Mouse (Mus musculus) myocyte (in vitro differentiated cells): ENCODE measurements around the gene Dnaaf2. TPM values are rescaled to one million over a fixed set of nuclear protein-coding genes. Genes with fewer than 3 reads are reported as not detected.

ENCODE experiments used
- H3K27me3 ChIP-seq: one replicate; pipeline ENCODE4 v1.6.1; 2011; ENCODE audit not compliant: control insufficient read depth, insufficient read depth, insufficient read length
- H3K36me3 ChIP-seq: one replicate; pipeline ENCODE4 v1.6.1; 2011; ENCODE audit not compliant: control insufficient read depth, insufficient read depth
- H3K4me2 ChIP-seq: one replicate; pipeline ENCODE4 v1.6.1; 2011; ENCODE audit warnings: low read depth, control low read depth
- H3K4me3 ChIP-seq: one replicate; pipeline ENCODE4 v1.5.1; 2011; ENCODE audit warnings: mild to moderate bottlenecking, control low read depth, moderate library complexity
- H3K79me2 ChIP-seq: one replicate; pipeline ENCODE4 v1.6.1; 2011; ENCODE audit not compliant: control insufficient read depth, insufficient read depth
- H3ac ChIP-seq: one replicate; pipeline ENCODE4 v1.6.1; 2011; ENCODE audit not compliant: control insufficient read depth, insufficient read length
- CEBPB ChIP-seq: IDR thresholded peaks from 2 replicates; pipeline ENCODE4 v1.6.1; 2011; ENCODE audit warnings: mild to moderate bottlenecking, moderate library complexity; ENCODE audit not compliant: poor library complexity, insufficient read depth, severe bottlenecking
- E2F4 ChIP-seq: IDR thresholded peaks from one replicate; pipeline ENCODE4 v1.6.1; 2011; ENCODE audit warnings: mild to moderate bottlenecking, control low read depth, moderate library complexity; ENCODE audit not compliant: insufficient read depth
- MAX ChIP-seq: IDR thresholded peaks from one replicate; pipeline ENCODE4 v1.6.1; 2011; ENCODE audit warnings: low read depth, mild to moderate bottlenecking, control low read depth
- MYOD1 ChIP-seq, 3 experiments: IDR thresholded peaks; one replicate each; pipeline ENCODE4 v1.6.1; 2011; ENCODE audit warnings: control low read depth in 2 of 3, low read depth in 2 of 3, mild to moderate bottlenecking in 2 of 3, moderate library complexity in 1 of 3; ENCODE audit not compliant: insufficient read length in 2 of 3, control insufficient read depth in 1 of 3
- MYOG ChIP-seq, 3 experiments: IDR thresholded peaks; one replicate each; pipeline ENCODE4 v1.6.1; 2011; ENCODE audit warnings: control low read depth in 2 of 3, low read depth in 2 of 3, mild to moderate bottlenecking in 2 of 3; ENCODE audit not compliant: insufficient read length in 2 of 3, control insufficient read depth in 1 of 3, insufficient read depth in 1 of 3
- POLR2A ChIP-seq: IDR thresholded peaks from one replicate; pipeline ENCODE4 v1.6.1; 2011; ENCODE audit warnings: low read depth, mild to moderate bottlenecking, control low read depth, moderate library complexity; ENCODE audit not compliant: insufficient read length
- POLR2AphosphoS2 ChIP-seq: IDR thresholded peaks from one replicate; pipeline ENCODE4 v1.6.1; 2011; ENCODE audit warnings: low read depth, control low read depth; ENCODE audit not compliant: insufficient read length
- REST ChIP-seq: IDR thresholded peaks from one replicate; pipeline ENCODE4 v1.6.1; 2011; ENCODE audit warnings: mild to moderate bottlenecking, control low read depth, moderate library complexity; ENCODE audit not compliant: insufficient read depth, insufficient read length
- SRF ChIP-seq: IDR thresholded peaks from one replicate; pipeline ENCODE4 v1.6.1; 2011; ENCODE audit warnings: low read depth; ENCODE audit not compliant: control insufficient read depth, insufficient read length
- TCF12 ChIP-seq: IDR thresholded peaks from one replicate; pipeline ENCODE4 v1.6.1; 2011; ENCODE audit warnings: mild to moderate bottlenecking, control low read depth; ENCODE audit not compliant: poor library complexity, insufficient read depth, severe bottlenecking
- TCF3 ChIP-seq: IDR thresholded peaks from one replicate; pipeline ENCODE4 v1.6.1; 2011; ENCODE audit warnings: low read depth, control low read depth; ENCODE audit not compliant: insufficient read length
- USF1 ChIP-seq: IDR thresholded peaks from one replicate; pipeline ENCODE4 v1.6.1; 2011; ENCODE audit warnings: low read depth, mild to moderate bottlenecking, control low read depth, moderate library complexity
- polyA plus RNA-seq: library from polyadenylated mRNA; unstranded; fragments of >200 nt; fragmentation: generic; extraction: Trizol; gene quantifications from one replicate; pipeline ENCODE4 v1.2.1, GENCODE M21; 2012; ENCODE audit warnings: missing spikeins

Gene Dnaaf2
- polyA plus RNA-seq, 1 experiment, result 2.6 TPM

DNA sequence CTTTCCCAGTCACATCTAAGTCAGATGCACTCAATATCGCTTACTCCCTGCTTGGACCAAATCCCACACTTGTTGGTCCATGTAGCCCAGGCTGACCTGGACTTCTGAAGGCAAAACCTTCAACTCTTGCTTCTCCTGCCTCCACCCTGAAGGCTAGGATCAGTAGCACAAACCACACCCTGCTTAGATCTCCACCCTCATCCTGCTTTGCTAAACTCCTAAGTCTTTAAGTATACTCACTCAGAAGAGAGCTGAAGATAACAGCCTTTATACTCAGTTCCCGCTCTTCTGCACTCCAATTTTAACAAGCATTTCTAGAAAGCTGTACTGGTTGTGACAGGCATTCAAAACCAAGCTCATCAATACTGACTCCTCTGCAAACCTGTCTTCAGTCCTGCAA is 41.1 kb downstream of the Dnaaf2 start:
- Histone ChIP-seq H3K36me3 (peaks cover 23% of the 10 kb centered on the region), H3K27me3 (no peaks in the 10 kb centered on the region), H3K4me2 (peak overlapping the region; percentile 90), H3K4me3 (peak overlapping the region; percentile 69), H3ac (no peak overlapping the region), H3K79me2 (peaks cover 15% of the 10 kb centered on the region)
- TF ChIP-seq POLR2A, result no peak
- no peak for TF ChIP-seq TCF12
- no peak for TF ChIP-seq POLR2AphosphoS2

GRCm38 (mm10) chr12:69156436-69156835 is 41.8 kb downstream of the Dnaaf2 start:
- TF ChIP-seq POLR2AphosphoS2, result peak; percentile 35
- no peak for TF ChIP-seq SRF
- Histone ChIP-seq H3K4me2 (no peak overlapping the region), H3K4me3 (no peak overlapping the region), H3K36me3 (peaks cover 23% of the 10 kb centered on the region), H3K79me2 (peaks cover 15% of the 10 kb centered on the region), H3ac (no peak overlapping the region), H3K27me3 (no peaks in the 10 kb centered on the region)

DNA sequence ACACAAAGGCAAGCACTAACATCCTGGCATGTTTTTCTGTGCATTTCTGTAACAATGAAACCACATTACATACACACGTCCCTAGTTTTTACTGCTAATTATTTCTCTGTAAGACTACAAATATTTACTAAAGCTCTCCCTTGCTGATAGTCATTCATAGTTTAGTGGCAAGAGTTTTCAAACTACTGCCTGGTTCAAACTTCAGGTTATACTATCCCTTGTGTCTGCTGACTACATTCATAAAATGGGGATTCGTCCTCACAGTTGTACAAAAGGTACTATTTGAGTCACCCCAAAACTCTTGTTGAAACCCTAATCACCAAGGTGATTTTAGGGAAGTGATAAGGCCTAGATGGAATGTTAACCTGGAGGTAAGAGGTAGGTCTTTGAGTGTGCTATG is 42.3 kb downstream of the Dnaaf2 start:
- H3K4me2 ChIP-seq, result no peak overlapping the region
- no peak overlapping the region for H3ac ChIP-seq
- TF ChIP-seq TCF12, result no peak
- H3K79me2 ChIP-seq, result peaks cover 15% of the 10 kb centered on the region
- H3K4me3 ChIP-seq, result no peak overlapping the region
- no peaks in the 10 kb centered on the region for H3K27me3 ChIP-seq
- H3K36me3 ChIP-seq, result peaks cover 23% of the 10 kb centered on the region

DNA sequence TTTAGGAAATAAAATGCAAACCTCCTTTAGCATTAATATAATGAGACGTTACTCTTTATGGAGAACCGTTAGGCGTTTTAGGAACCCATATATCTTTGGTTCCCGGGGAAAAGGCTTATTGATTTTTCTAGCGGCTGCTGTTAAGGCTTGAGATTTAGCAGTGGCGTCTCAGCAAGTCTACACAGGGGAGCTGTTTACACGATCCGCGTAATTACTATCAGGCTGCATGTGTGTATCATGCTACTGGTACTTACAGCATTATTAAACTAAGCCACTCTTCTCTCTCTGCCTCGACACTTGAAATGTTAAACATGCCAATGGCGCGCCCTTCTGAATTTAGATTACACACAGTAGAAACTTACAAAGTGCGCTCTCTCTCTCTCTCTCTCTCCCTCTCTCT is 48.2 kb downstream of the Dnaaf2 start:
- Histone ChIP-seq H3K79me2 (no peaks in the 10 kb centered on the region), H3K27me3 (no peaks in the 10 kb centered on the region), H3K4me3 (no peak overlapping the region), H3ac (no peak overlapping the region), H3K4me2 (no peak overlapping the region), H3K36me3 (peaks cover 3% of the 10 kb centered on the region)
- TF ChIP-seq CEBPB (no peak), MYOD1 (IDR thresholded peaks at IDR 0.05; ENCODE audit: control insufficient read depth in 1 of 3, insufficient read length in 2 of 3, low read depth in 2 of 3) (no peak), REST (no peak), USF1 (no peak), SRF (no peak), TCF3 (no peak), POLR2A (no peak), TCF12 (no peak), MYOG (IDR thresholded peaks at IDR 0.05; ENCODE audit: control insufficient read depth in 1 of 3, insufficient read depth in 1 of 3, insufficient read length in 2 of 3, low read depth in 2 of 3) (no peak), E2F4 (no peak), MAX (no peak), POLR2AphosphoS2 (no peak)

DNA sequence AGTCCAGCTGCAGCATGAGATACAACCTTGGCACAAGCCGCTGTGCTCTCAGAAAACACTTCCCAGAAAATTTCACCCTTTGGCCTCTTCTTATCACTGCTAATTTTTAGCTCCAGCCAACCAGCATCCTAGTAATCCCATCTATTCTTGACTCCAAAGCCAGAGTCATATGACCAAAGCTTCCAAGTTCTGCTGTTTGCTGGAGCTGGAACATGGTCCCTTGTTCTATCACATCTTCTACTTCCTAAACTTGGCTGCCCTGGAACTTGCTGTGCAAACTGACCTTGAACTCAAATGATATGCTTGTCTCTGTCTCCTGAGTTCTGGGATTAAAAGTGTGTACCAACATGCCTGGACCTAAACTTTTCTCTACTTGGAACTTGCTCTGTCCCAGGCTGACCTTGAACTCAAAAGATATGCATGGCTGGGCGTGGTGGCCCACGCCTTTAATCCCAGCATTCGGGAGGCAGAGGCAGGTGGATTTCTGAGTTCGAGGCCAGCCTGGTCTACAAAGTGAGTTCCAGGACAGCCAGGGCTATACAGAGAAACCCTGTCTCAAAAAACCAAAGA is 51.0 kb downstream of the Dnaaf2 start:
- H3K27me3 ChIP-seq, result no peaks in the 10 kb centered on the region
- TF ChIP-seq MYOD1 (IDR thresholded peaks at IDR 0.05; ENCODE audit: control insufficient read depth in 1 of 3, insufficient read length in 2 of 3, low read depth in 2 of 3) (no peak), TCF3 (no peak), CEBPB (no peak), POLR2A (no peak), MAX (no peak), E2F4 (no peak)
- H3K79me2 ChIP-seq, result no peaks in the 10 kb centered on the region
- H3K36me3 ChIP-seq, result no peaks in the 10 kb centered on the region
- no peak overlapping the region for H3K4me2 ChIP-seq
- H3ac ChIP-seq, result no peak overlapping the region
- H3K4me3 ChIP-seq, result no peak overlapping the region

GRCm38 (mm10) chr12:69143460-69143859 is 54.8 kb downstream of the Dnaaf2 start:
- peaks cover 4% of the 10 kb centered on the region for H3K27me3 ChIP-seq
- TF ChIP-seq TCF3 (no peak), REST (no peak), SRF (no peak), MYOD1 (IDR thresholded peaks at IDR 0.05; ENCODE audit: control insufficient read depth in 1 of 3, insufficient read length in 2 of 3, low read depth in 2 of 3) (no peak), MYOG (IDR thresholded peaks at IDR 0.05; ENCODE audit: control insufficient read depth in 1 of 3, insufficient read depth in 1 of 3, insufficient read length in 2 of 3, low read depth in 2 of 3) (no peak), POLR2AphosphoS2 (no peak), E2F4 (no peak), MAX (no peak), USF1 (no peak), CEBPB (no peak), POLR2A (no peak), TCF12 (no peak)
- H3ac ChIP-seq, result no peak overlapping the region
- H3K36me3 ChIP-seq, result no peaks in the 10 kb centered on the region
- H3K79me2 ChIP-seq, result no peaks in the 10 kb centered on the region
- H3K4me3 ChIP-seq, result no peak overlapping the region
- no peak overlapping the region for H3K4me2 ChIP-seq
